Mouse (Mus musculus): ENCODE measurements around the gene Eif4a2.

DNA sequence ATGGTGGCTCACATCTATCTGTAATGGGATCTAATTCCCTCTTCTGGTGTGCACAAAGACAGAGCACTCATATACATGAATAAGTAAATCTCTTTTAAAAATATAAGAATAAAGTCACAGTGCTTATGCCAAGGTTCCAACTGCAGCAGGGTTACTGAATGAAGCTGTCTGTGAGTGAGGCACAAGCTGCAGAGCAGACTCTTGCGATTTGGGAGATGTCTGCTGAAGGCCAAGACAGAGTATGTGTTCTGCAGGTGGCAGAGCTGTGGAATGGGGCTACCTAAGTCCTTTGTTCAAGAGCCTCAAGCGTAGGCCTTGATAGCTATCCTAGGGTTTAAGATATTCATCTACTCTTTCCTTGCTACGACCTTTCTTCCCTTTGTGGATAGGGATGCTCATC is 15.2 kb downstream of the Eif4a2 start:
- TF ChIP-seq CTCF (IDR thresholded peaks at IDR 0.05; ENCODE audit: low read depth) (no peak), EP300 (optimal IDR thresholded peaks at IDR 0.05) (no peak)

Data from stomach, postnatal 0 days (tissue).